Mouse (Mus musculus): ENCODE measurements around the gene Wnk2. TPM values are rescaled to one million over a fixed set of nuclear protein-coding genes. Genes with fewer than 3 reads are reported as not detected.
A peak's percentile ranks its signal among the peaks of the same experiment; 100 is the strongest.

The Wnk2 gene
- polyA plus RNA-seq, 1 experiment = not detected

DNA sequence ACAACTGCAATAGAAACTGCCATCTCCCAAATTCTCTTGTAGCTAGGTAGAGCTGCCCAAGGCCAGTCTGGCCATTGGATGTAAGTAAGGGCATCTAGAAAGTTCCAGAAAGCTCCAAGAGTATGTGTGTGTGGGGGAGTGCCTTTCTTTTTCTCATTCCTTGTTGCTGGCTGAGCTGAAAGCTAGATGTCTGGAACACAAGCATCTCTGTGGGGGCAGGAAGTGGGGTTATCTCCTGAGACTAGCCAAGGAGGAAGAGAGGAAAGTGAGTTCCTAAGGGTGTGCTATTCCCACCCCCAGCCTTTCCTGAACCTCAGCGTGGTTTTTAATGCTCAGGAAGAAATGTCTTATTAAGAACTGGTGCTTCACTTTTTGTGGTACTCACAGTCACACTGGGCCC, 23.9 kb upstream of the Wnk2 start:
- Histone ChIP-seq H3K4me2 (ENCODE audit: low read depth) (no peak overlapping the region), H3K4me3 (no peak overlapping the region), H3K27me3 (ENCODE audit: control insufficient read depth, insufficient read depth, insufficient read length) (no peaks in the 10 kb centered on the region), H3K79me2 (ENCODE audit: control insufficient read depth, insufficient read depth) (no peaks in the 10 kb centered on the region), H3ac (ENCODE audit: control insufficient read depth, insufficient read length) (no peak overlapping the region), H3K36me3 (ENCODE audit: control insufficient read depth, insufficient read depth) (no peaks in the 10 kb centered on the region)
- TF ChIP-seq REST (IDR thresholded peaks at IDR 0.05; ENCODE audit: insufficient read depth, insufficient read length) (no peak), E2F4 (IDR thresholded peaks at IDR 0.05; ENCODE audit: insufficient read depth) (no peak), MYOD1 (IDR thresholded peaks at IDR 0.05; ENCODE audit: control insufficient read depth in 1 of 3, insufficient read length in 2 of 3, low read depth in 2 of 3) (no peak), MYOG (IDR thresholded peaks at IDR 0.05; ENCODE audit: control insufficient read depth in 1 of 3, insufficient read depth in 1 of 3, insufficient read length in 2 of 3, low read depth in 2 of 3) (no peak), POLR2A (IDR thresholded peaks at IDR 0.05; ENCODE audit: insufficient read length, low read depth) (no peak), POLR2AphosphoS2 (IDR thresholded peaks at IDR 0.05; ENCODE audit: insufficient read length, low read depth) (no peak), CEBPB (IDR thresholded peaks at IDR 0.05; ENCODE audit: insufficient read depth, poor library complexity, severe bottlenecking) (no peak), USF1 (IDR thresholded peaks at IDR 0.05; ENCODE audit: low read depth) (no peak), MAX (IDR thresholded peaks at IDR 0.05; ENCODE audit: low read depth) (no peak), TCF3 (IDR thresholded peaks at IDR 0.05; ENCODE audit: insufficient read length, low read depth) (no peak), TCF12 (IDR thresholded peaks at IDR 0.05; ENCODE audit: insufficient read depth, poor library complexity, severe bottlenecking) (no peak), SRF (IDR thresholded peaks at IDR 0.05; ENCODE audit: control insufficient read depth, insufficient read length, low read depth) (no peak)

DNA sequence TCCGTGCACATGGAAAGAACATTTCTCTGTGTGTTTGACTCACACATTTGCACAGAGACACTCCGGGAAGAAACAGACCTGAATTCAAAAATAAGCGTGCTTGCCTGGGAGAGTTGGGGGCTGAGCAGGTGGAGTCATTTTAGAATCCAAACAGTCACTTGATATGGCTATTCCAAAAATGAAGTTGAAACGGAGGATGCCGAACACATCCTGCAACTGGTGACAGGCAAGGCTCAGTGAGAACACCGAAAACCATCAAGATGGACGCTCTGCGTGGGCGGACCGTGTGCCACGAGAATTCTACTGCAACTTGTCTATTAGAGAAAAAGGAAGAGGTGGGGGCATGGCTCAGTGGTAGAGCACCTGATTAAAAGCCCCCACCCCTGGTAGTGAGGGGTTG, 22.8 kb upstream of the Wnk2 start:
- no peak overlapping the region for H3ac ChIP-seq (ENCODE audit: control insufficient read depth, insufficient read length)
- TF ChIP-seq CEBPB (IDR thresholded peaks at IDR 0.05; ENCODE audit: insufficient read depth, poor library complexity, severe bottlenecking) = no peak
- TF ChIP-seq USF1 (IDR thresholded peaks at IDR 0.05; ENCODE audit: low read depth) = no peak
- no peak for TF ChIP-seq SRF (IDR thresholded peaks at IDR 0.05; ENCODE audit: control insufficient read depth, insufficient read length, low read depth)
- no peak for TF ChIP-seq E2F4 (IDR thresholded peaks at IDR 0.05; ENCODE audit: insufficient read depth)
- no peak for TF ChIP-seq MYOD1 (IDR thresholded peaks at IDR 0.05; ENCODE audit: control insufficient read depth in 1 of 3, insufficient read length in 2 of 3, low read depth in 2 of 3)
- TF ChIP-seq POLR2AphosphoS2 (IDR thresholded peaks at IDR 0.05; ENCODE audit: insufficient read length, low read depth) = no peak
- H3K36me3 ChIP-seq (ENCODE audit: control insufficient read depth, insufficient read depth) = no peaks in the 10 kb centered on the region
- H3K27me3 ChIP-seq (ENCODE audit: control insufficient read depth, insufficient read depth, insufficient read length) = peaks cover 5% of the 10 kb centered on the region
- no peaks in the 10 kb centered on the region for H3K79me2 ChIP-seq (ENCODE audit: control insufficient read depth, insufficient read depth)
- no peak overlapping the region for H3K4me2 ChIP-seq (ENCODE audit: low read depth)
- no peak overlapping the region for H3K4me3 ChIP-seq

- Histone ChIP-seq H3K4me2 (ENCODE audit: low read depth) (no peak overlapping the region), H3K4me3 (no peak overlapping the region), H3K36me3 (ENCODE audit: control insufficient read depth, insufficient read depth) (no peaks in the 10 kb centered on the region), H3K79me2 (ENCODE audit: control insufficient read depth, insufficient read depth) (no peaks in the 10 kb centered on the region), H3K27me3 (ENCODE audit: control insufficient read depth, insufficient read depth, insufficient read length) (peaks cover 11% of the 10 kb centered on the region), H3ac (ENCODE audit: control insufficient read depth, insufficient read length) (no peak overlapping the region)
- no peak for TF ChIP-seq USF1 (IDR thresholded peaks at IDR 0.05; ENCODE audit: low read depth)
- peak in 1 of 3 experiments; percentile 36 for TF ChIP-seq MYOD1 (IDR thresholded peaks at IDR 0.05; ENCODE audit: control insufficient read depth in 1 of 3, insufficient read length in 2 of 3, low read depth in 2 of 3)
- TF ChIP-seq TCF12 (IDR thresholded peaks at IDR 0.05; ENCODE audit: insufficient read depth, poor library complexity, severe bottlenecking) = no peak
- TF ChIP-seq MYOG (IDR thresholded peaks at IDR 0.05; ENCODE audit: control insufficient read depth in 1 of 3, insufficient read depth in 1 of 3, insufficient read length in 2 of 3, low read depth in 2 of 3) = no peak
Measured at GRCm38 (mm10) chr13:49169448-49170207, 21.8 kb upstream of the Wnk2 start.

- Histone ChIP-seq H3K4me2 (ENCODE audit: low read depth) (no peak overlapping the region), H3K79me2 (ENCODE audit: control insufficient read depth, insufficient read depth) (no peaks in the 10 kb centered on the region), H3K27me3 (ENCODE audit: control insufficient read depth, insufficient read depth, insufficient read length) (peaks cover 35% of the 10 kb centered on the region), H3ac (ENCODE audit: control insufficient read depth, insufficient read length) (no peak overlapping the region), H3K36me3 (ENCODE audit: control insufficient read depth, insufficient read depth) (no peaks in the 10 kb centered on the region), H3K4me3 (no peak overlapping the region)
- TF ChIP-seq USF1 (IDR thresholded peaks at IDR 0.05; ENCODE audit: low read depth) = no peak
- no peak for TF ChIP-seq POLR2AphosphoS2 (IDR thresholded peaks at IDR 0.05; ENCODE audit: insufficient read length, low read depth)
- no peak for TF ChIP-seq TCF12 (IDR thresholded peaks at IDR 0.05; ENCODE audit: insufficient read depth, poor library complexity, severe bottlenecking)
- TF ChIP-seq MAX (IDR thresholded peaks at IDR 0.05; ENCODE audit: low read depth) = no peak
- no peak for TF ChIP-seq POLR2A (IDR thresholded peaks at IDR 0.05; ENCODE audit: insufficient read length, low read depth)
- no peak for TF ChIP-seq MYOD1 (IDR thresholded peaks at IDR 0.05; ENCODE audit: control insufficient read depth in 1 of 3, insufficient read length in 2 of 3, low read depth in 2 of 3)
- TF ChIP-seq TCF3 (IDR thresholded peaks at IDR 0.05; ENCODE audit: insufficient read length, low read depth) = no peak
- TF ChIP-seq SRF (IDR thresholded peaks at IDR 0.05; ENCODE audit: control insufficient read depth, insufficient read length, low read depth) = no peak
- TF ChIP-seq REST (IDR thresholded peaks at IDR 0.05; ENCODE audit: insufficient read depth, insufficient read length) = no peak
- no peak for TF ChIP-seq CEBPB (IDR thresholded peaks at IDR 0.05; ENCODE audit: insufficient read depth, poor library complexity, severe bottlenecking)
- TF ChIP-seq E2F4 (IDR thresholded peaks at IDR 0.05; ENCODE audit: insufficient read depth) = no peak
Measured at GRCm38 (mm10) chr13:49167081-49167480, 19.3 kb upstream of the Wnk2 start.

DNA sequence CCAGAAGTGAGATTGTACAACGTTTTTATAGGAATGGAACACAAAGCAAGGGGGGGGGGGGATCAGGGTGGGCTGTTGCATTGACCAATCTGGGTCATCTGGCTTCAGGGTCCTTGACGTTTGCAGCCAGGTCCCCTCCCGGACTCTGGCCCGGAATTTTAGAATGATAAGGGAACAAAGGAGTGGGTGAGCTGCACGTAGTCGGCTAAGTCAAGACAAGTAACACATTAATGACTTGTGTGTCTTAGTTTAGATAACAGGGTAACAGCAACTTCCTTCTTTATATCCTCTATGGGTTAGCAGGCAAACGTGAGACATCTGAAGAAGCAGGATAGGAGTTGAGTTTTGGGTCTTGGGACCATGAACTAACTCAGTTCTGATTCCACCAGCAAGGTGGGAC, 15.8 kb upstream of the Wnk2 start:
- no peak overlapping the region for H3ac ChIP-seq (ENCODE audit: control insufficient read depth, insufficient read length)
- no peaks in the 10 kb centered on the region for H3K79me2 ChIP-seq (ENCODE audit: control insufficient read depth, insufficient read depth)
- peaks cover 45% of the 10 kb centered on the region for H3K27me3 ChIP-seq (ENCODE audit: control insufficient read depth, insufficient read depth, insufficient read length)
- no peaks in the 10 kb centered on the region for H3K36me3 ChIP-seq (ENCODE audit: control insufficient read depth, insufficient read depth)
- TF ChIP-seq POLR2AphosphoS2 (IDR thresholded peaks at IDR 0.05; ENCODE audit: insufficient read length, low read depth) (no peak), TCF12 (IDR thresholded peaks at IDR 0.05; ENCODE audit: insufficient read depth, poor library complexity, severe bottlenecking) (no peak), MYOG (IDR thresholded peaks at IDR 0.05; ENCODE audit: control insufficient read depth in 1 of 3, insufficient read depth in 1 of 3, insufficient read length in 2 of 3, low read depth in 2 of 3) (no peak), SRF (IDR thresholded peaks at IDR 0.05; ENCODE audit: control insufficient read depth, insufficient read length, low read depth) (no peak), MAX (IDR thresholded peaks at IDR 0.05; ENCODE audit: low read depth) (no peak), REST (IDR thresholded peaks at IDR 0.05; ENCODE audit: insufficient read depth, insufficient read length) (no peak), TCF3 (IDR thresholded peaks at IDR 0.05; ENCODE audit: insufficient read length, low read depth) (no peak), CEBPB (IDR thresholded peaks at IDR 0.05; ENCODE audit: insufficient read depth, poor library complexity, severe bottlenecking) (no peak), USF1 (IDR thresholded peaks at IDR 0.05; ENCODE audit: low read depth) (no peak), E2F4 (IDR thresholded peaks at IDR 0.05; ENCODE audit: insufficient read depth) (no peak), POLR2A (IDR thresholded peaks at IDR 0.05; ENCODE audit: insufficient read length, low read depth) (no peak), MYOD1 (IDR thresholded peaks at IDR 0.05; ENCODE audit: control insufficient read depth in 1 of 3, insufficient read length in 2 of 3, low read depth in 2 of 3) (no peak)
- H3K4me3 ChIP-seq = no peak overlapping the region
- H3K4me2 ChIP-seq (ENCODE audit: low read depth) = no peak overlapping the region
